Mouse (Mus musculus) intestine, postnatal 0 days (tissue): ENCODE measurements around the gene Mast4. TPM values are rescaled to one million over a fixed set of nuclear protein-coding genes. Genes with fewer than 3 reads are reported as not detected.

Experiments used
- ATAC-seq: fragments of 200-750 bp; cut with Nextera tagmentation; 2 replicates; pipeline ENCODE4 v1.8.0; 2017; ENCODE audit warnings: mild to moderate bottlenecking, moderate TSS enrichment, moderate library complexity
- H3K27ac ChIP-seq: fragments of 300-500 bp; sonication (generic); 2 replicates; pipeline ENCODE4 v1.5.1; 2014; ENCODE audit warnings: mild to moderate bottlenecking, low read depth, low read length, moderate library complexity
- H3K27me3 ChIP-seq: fragments of 300-500 bp; sonication (generic); replicated peaks from 2 replicates; pipeline ENCODE4 v1.6.1; 2014; ENCODE audit warnings: low read length, mixed read lengths; ENCODE audit not compliant: control insufficient read depth, insufficient read depth
- H3K36me3 ChIP-seq: fragments of 300-500 bp; sonication (generic); 2 replicates; pipeline ENCODE4 v1.6.1; 2014; ENCODE audit warnings: mild to moderate bottlenecking, moderate library complexity; ENCODE audit not compliant: control insufficient read depth, insufficient read depth
- H3K4me1 ChIP-seq: fragments of 300-500 bp; sonication (generic); replicated peaks from 2 replicates; pipeline ENCODE4 v1.6.1; 2014; ENCODE audit warnings: antibody characterized with exemption, low read length, mixed read lengths; ENCODE audit not compliant: control insufficient read depth, insufficient read depth
- H3K4me2 ChIP-seq: fragments of 300-500 bp; sonication (generic); replicated peaks from 2 replicates; pipeline ENCODE4 v1.6.1; 2014; ENCODE audit warnings: low read depth, mild to moderate bottlenecking, moderate library complexity
- H3K4me3 ChIP-seq: fragments of 300-500 bp; sonication (generic); 2 replicates; pipeline ENCODE4 v1.5.1; 2014; ENCODE audit warnings: low read depth, low read length
- H3K9ac ChIP-seq: fragments of 300-500 bp; sonication (generic); 2 replicates; pipeline ENCODE4 v1.6.1; 2014; ENCODE audit warnings: mild to moderate bottlenecking, low read depth, low read length
- H3K9me3 ChIP-seq: fragments of 300-500 bp; sonication (generic); 2 replicates; pipeline ENCODE4 v1.6.1; 2016; ENCODE audit warnings: mixed run types; ENCODE audit not compliant: control insufficient read depth
- CTCF ChIP-seq: sonication (generic); IDR thresholded peaks from 2 replicates; pipeline ENCODE4 v1.5.1; 2016; ENCODE audit warnings: low read depth, mild to moderate bottlenecking, control low read depth, antibody characterized with exemption, moderate library complexity
- WGBS: fragments of 180-500 bp; shearing (Covaris S2); extraction: QIAGEN DNeasy Blood & Tissue Kit; methylation state at CpG from one replicate; pipeline ENCODE4 v1.1.7; 2014; 5-methylcytosine and 5-hydroxymethylcytosine counted together
- polyA plus RNA-seq: library from polyadenylated mRNA; unstranded; fragments of >200 nt; fragmentation: Nextera tagmentation; extraction: Ambion mirVana; gene quantifications from 2 replicates; pipeline ENCODE4 v1.2.1, GENCODE M21; 2015

Mast4 gene
- polyA plus RNA-seq, 1 experiment from 2014 or later = 6.1 TPM

GRCm38 (mm10) chr13:103073461-103073860 is 260.8 kb downstream of the Mast4 start:
- no peak overlapping the region for H3K4me2 ChIP-seq
- H3K27me3 ChIP-seq = no peaks in the 10 kb centered on the region
- H3K4me1 ChIP-seq = no peaks in the 10 kb centered on the region
- H3K9ac ChIP-seq = no peak overlapping the region
- no peak overlapping the region for H3K4me3 ChIP-seq
- no peaks in the 10 kb centered on the region for H3K9me3 ChIP-seq
- ATAC-seq = no peak
- 67% methylated on average over 4 of the region's 4 CpGs for WGBS
- H3K36me3 ChIP-seq = no peaks in the 10 kb centered on the region
- no peak overlapping the region for H3K27ac ChIP-seq
- no peak for TF ChIP-seq CTCF

GRCm38 (mm10) chr13:103071783-103072182 is 262.5 kb downstream of the Mast4 start:
- TF ChIP-seq CTCF = peak; percentile 49
- Histone ChIP-seq H3K9me3 (no peaks in the 10 kb centered on the region), H3K4me1 (no peaks in the 10 kb centered on the region), H3K4me3 (no peak overlapping the region), H3K9ac (no peak overlapping the region), H3K27ac (no peak overlapping the region), H3K36me3 (no peaks in the 10 kb centered on the region), H3K4me2 (no peak overlapping the region), H3K27me3 (no peaks in the 10 kb centered on the region)
- ATAC-seq = no peak
- WGBS = 78% methylated on average over 3 of the region's 3 CpGs

DNA sequence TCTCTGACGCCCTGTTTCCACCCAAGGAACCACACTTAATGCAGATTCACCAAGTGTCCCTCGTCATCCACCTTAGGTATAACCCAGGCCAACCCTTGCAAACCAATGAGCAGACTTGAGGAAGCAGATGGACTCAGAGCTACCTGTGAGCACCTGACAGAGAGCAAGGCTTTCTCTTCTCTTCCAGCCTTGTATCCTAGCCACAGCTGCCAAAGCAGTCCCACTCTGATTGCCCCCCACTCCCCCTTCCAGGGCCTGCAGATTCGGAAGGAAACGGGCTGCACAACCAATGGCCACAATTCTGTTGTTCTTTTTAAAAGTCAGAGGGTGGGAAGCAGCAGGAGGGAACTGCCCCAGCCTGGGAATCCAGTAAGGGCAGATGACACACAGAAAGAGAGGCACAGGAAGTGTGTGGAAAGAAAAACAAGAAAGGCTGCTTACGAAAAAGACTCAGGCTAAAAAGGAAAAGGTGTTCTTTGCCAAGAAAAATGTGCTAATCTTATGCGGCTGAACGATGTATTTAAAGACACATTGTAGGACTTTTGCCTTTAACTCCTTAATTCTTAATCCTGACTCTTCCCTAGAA is 266.6 kb downstream of the Mast4 start:
- Histone ChIP-seq H3K36me3 (no peaks in the 10 kb centered on the region), H3K27ac (no peak overlapping the region), H3K4me2 (no peak overlapping the region), H3K9me3 (no peaks in the 10 kb centered on the region), H3K27me3 (no peaks in the 10 kb centered on the region), H3K9ac (no peak overlapping the region), H3K4me3 (no peak overlapping the region), H3K4me1 (no peaks in the 10 kb centered on the region)
- no peak for TF ChIP-seq CTCF
- WGBS = 55% methylated on average over 7 of the region's 7 CpGs
- ATAC-seq = no peak

- WGBS = 77% methylated on average over 7 of the region's 7 CpGs
- Histone ChIP-seq H3K9ac (no peak overlapping the region), H3K4me2 (no peak overlapping the region), H3K9me3 (no peaks in the 10 kb centered on the region), H3K4me1 (no peaks in the 10 kb centered on the region), H3K27me3 (no peaks in the 10 kb centered on the region), H3K4me3 (no peak overlapping the region), H3K27ac (no peak overlapping the region), H3K36me3 (no peaks in the 10 kb centered on the region)
- no peak for TF ChIP-seq CTCF
- no peak for ATAC-seq
These were observed 268.9 kb downstream of the Mast4 start for GRCm38 (mm10) chr13:103065437-103065836.

DNA sequence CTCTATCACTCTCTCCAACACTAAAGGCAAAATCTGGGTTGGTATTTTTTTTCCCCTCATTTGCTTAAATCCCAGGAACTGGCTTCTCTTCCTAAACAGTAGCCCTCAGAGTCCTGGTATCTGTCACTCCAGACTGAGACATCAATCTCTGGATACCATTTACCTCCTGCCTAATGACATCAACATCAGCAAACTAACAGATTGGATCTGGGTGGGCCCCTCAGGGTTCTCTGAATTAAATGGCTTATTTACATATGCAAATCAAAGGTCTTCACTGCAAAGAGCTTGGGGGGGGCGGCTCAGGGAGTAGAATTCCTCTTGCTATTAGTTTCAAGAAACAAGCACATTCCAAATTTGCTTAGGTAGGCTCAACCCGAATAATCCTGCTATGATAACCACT is 272.6 kb downstream of the Mast4 start:
- 64% methylated on average over 2 of the region's 2 CpGs for WGBS
- no peak overlapping the region for H3K4me3 ChIP-seq

GRCm38 (mm10) chr13:103059995-103060652 is 274.2 kb downstream of the Mast4 start:
- H3K9ac ChIP-seq = no peak overlapping the region
- no peak overlapping the region for H3K4me2 ChIP-seq
- 73% methylated on average over 11 of the region's 11 CpGs for WGBS
- H3K4me3 ChIP-seq = no peak overlapping the region
- no peaks in the 10 kb centered on the region for H3K36me3 ChIP-seq
- H3K27ac ChIP-seq = no peak overlapping the region
- H3K27me3 ChIP-seq = no peaks in the 10 kb centered on the region
- no peaks in the 10 kb centered on the region for H3K9me3 ChIP-seq
- no peaks in the 10 kb centered on the region for H3K4me1 ChIP-seq
- ATAC-seq = no peak
- no peak for TF ChIP-seq CTCF

More for the DNA sequence above, 272.6 kb downstream of the Mast4 start:
- Histone ChIP-seq H3K36me3 (no peaks in the 10 kb centered on the region), H3K27me3 (no peaks in the 10 kb centered on the region), H3K9ac (no peak overlapping the region), H3K4me2 (no peak overlapping the region), H3K4me1 (no peaks in the 10 kb centered on the region), H3K27ac (no peak overlapping the region), H3K9me3 (no peaks in the 10 kb centered on the region)
- TF ChIP-seq CTCF = no peak
- ATAC-seq = no peak

DNA sequence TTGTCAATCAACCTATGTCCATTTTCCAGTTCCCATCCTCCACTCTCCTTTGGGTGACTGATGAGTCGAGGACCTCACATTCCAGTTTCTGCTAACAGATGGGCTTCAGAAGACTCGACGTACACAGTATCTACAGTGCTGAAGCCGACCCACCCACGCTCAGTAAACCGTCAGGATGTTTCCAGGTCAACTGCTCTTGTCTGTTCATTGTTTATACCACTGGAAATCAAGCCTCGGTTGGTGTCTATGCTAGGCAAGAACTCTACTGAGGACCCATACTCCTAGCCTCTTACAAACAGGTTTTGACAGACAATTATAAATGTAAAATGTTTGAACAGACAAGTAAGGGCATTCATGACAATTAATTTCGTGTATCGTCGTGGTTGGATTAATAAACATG is 277.8 kb downstream of the Mast4 start:
- H3K4me2 ChIP-seq = no peak overlapping the region

More for the DNA sequence above, 277.8 kb downstream of the Mast4 start:
- no peaks in the 10 kb centered on the region for H3K9me3 ChIP-seq
- no peak overlapping the region for H3K27ac ChIP-seq
- 76% methylated on average over 10 of the region's 10 CpGs for WGBS
- no peaks in the 10 kb centered on the region for H3K36me3 ChIP-seq
- ATAC-seq = no peak
- no peak overlapping the region for H3K4me3 ChIP-seq
- H3K4me1 ChIP-seq = no peaks in the 10 kb centered on the region
- TF ChIP-seq CTCF = no peak
- H3K27me3 ChIP-seq = no peaks in the 10 kb centered on the region
- no peak overlapping the region for H3K9ac ChIP-seq
